Mouse (Mus musculus) heart, embryonic 13.5 days (tissue): ENCODE results near the gene 4930595D18Rik. TPM values are rescaled to one million over a fixed set of nuclear protein-coding genes. Genes with fewer than 3 reads are reported as not detected.

Experiments used
- ATAC-seq: fragments of 200-750 bp; cut with Nextera tagmentation; 2 replicates; pipeline ENCODE4 v1.8.0; 2017; ENCODE audit warnings: moderate TSS enrichment; ENCODE audit not compliant: insufficient number of reproducible peaks, low FRiP score, low TSS enrichment; ENCODE audit errors: extremely low read depth
- H3K27ac ChIP-seq: fragments of 300-500 bp; sonication (generic); replicated peaks from 2 replicates; pipeline ENCODE4 v1.5.1; 2015; ENCODE audit warnings: moderate library complexity, mild to moderate bottlenecking, inconsistent platforms
- H3K27me3 ChIP-seq: fragments of 300-500 bp; sonication (generic); replicated peaks from 2 replicates; pipeline ENCODE4 v1.6.1; 2015; ENCODE audit warnings: mild to moderate bottlenecking, inconsistent platforms
- H3K36me3 ChIP-seq: fragments of 300-500 bp; sonication (generic); 2 replicates; pipeline ENCODE4 v1.6.1; 2015; ENCODE audit warnings: mild to moderate bottlenecking, inconsistent platforms
- H3K4me1 ChIP-seq: fragments of 300-500 bp; sonication (generic); 2 replicates; pipeline ENCODE4 v1.6.1; 2015; ENCODE audit warnings: inconsistent platforms
- H3K4me2 ChIP-seq: fragments of 300-500 bp; sonication (generic); 2 replicates; pipeline ENCODE4 v1.6.1; 2015; ENCODE audit warnings: inconsistent platforms, mild to moderate bottlenecking, moderate library complexity
- H3K4me3 ChIP-seq: fragments of 300-500 bp; sonication (generic); 2 replicates; pipeline ENCODE4 v1.5.1; 2015; ENCODE audit warnings: moderate library complexity, mild to moderate bottlenecking, inconsistent platforms
- H3K9ac ChIP-seq: fragments of 300-500 bp; sonication (generic); 2 replicates; pipeline ENCODE4 v1.6.1; 2015; ENCODE audit warnings: inconsistent platforms, mild to moderate bottlenecking, moderate library complexity
- H3K9me3 ChIP-seq: fragments of 300-500 bp; sonication (generic); 2 replicates; pipeline ENCODE4 v1.6.1; 2016; ENCODE audit warnings: inconsistent platforms
- WGBS: fragments of 180-500 bp; shearing (Covaris S2); methylation state at CpG from one replicate; pipeline ENCODE4 v1.1.7; 2015; ENCODE audit warnings: mixed read lengths; 5-methylcytosine and 5-hydroxymethylcytosine counted together
- polyA plus RNA-seq: library from polyadenylated mRNA; unstranded; fragments of >200 nt; fragmentation: Nextera tagmentation; extraction: Ambion mirVana; gene quantifications from 2 replicates; pipeline ENCODE4 v1.2.1, GENCODE M21; 2015

4930595D18Rik gene
- polyA plus RNA-seq = not detected in 2 replicates

DNA sequence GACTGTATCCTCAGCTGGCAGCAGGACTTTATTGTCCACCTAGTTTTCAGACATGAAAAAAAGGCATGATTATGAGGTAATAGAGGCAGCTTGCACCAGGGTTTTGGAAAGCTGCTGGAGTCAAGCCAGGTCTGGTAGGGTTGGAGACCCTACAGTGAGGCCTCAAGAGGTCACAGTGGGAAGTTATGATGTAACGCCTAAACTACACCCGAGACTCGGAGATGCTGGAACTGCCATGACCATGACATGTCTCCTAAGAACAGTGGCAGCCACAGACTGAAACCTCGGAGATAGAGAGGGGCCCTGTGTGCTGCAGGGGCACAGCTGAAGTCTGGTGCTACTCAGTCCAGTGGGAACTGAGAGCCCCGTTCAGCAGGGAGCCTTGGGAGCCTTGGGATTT lies at the start of gene 4930595D18Rik:
4930595D18Rik (minus strand) TSS at position 16 of the 400 bp plus-strand sequence.
- no peak within 1 kb of the TSS for H3K27ac ChIP-seq
- H3K36me3 ChIP-seq = no peaks in the 10 kb centered on the region
- peaks cover 32% of the 10 kb centered on the region for H3K4me1 ChIP-seq
- WGBS = 39% methylated on average over 5 of the region's 5 CpGs
- no peaks in the 10 kb centered on the region for H3K9me3 ChIP-seq
- H3K4me2 ChIP-seq = no peak within 1 kb of the TSS
- ATAC-seq = no peak
- H3K9ac ChIP-seq = no peak within 1 kb of the TSS
- no peak within 1 kb of the TSS for H3K4me3 ChIP-seq
- H3K27me3 ChIP-seq = no peaks in the 10 kb centered on the region

GRCm38 (mm10) chr12:111233798-111234197 lies 49.5 kb upstream of the 4930595D18Rik start:
- Histone ChIP-seq H3K4me2 (no peak overlapping the region), H3K27ac (no peak overlapping the region)
- 92% methylated on average over 4 of the region's 4 CpGs for WGBS

GRCm38 (mm10) chr12:111230793-111231192 lies 46.5 kb upstream of the 4930595D18Rik start:
- H3K27me3 ChIP-seq = no peaks in the 10 kb centered on the region
- H3K4me1 ChIP-seq = peaks cover 15% of the 10 kb centered on the region
- no peaks in the 10 kb centered on the region for H3K36me3 ChIP-seq
- no peaks in the 10 kb centered on the region for H3K9me3 ChIP-seq
- ATAC-seq = no peak
- no peak overlapping the region for H3K4me3 ChIP-seq
- no peak overlapping the region for H3K9ac ChIP-seq
- no peak overlapping the region for H3K27ac ChIP-seq
- WGBS = 91% methylated on average over 2 of the region's 2 CpGs
- no peak overlapping the region for H3K4me2 ChIP-seq

More at GRCm38 (mm10) chr12:111233798-111234197, 49.5 kb upstream of the 4930595D18Rik start:
- H3K4me1 ChIP-seq = peaks cover 23% of the 10 kb centered on the region
- H3K9me3 ChIP-seq = no peaks in the 10 kb centered on the region
- peaks cover 11% of the 10 kb centered on the region for H3K36me3 ChIP-seq
- H3K9ac ChIP-seq = no peak overlapping the region
- no peak overlapping the region for H3K4me3 ChIP-seq
- ATAC-seq = no peak
- H3K27me3 ChIP-seq = no peaks in the 10 kb centered on the region

DNA sequence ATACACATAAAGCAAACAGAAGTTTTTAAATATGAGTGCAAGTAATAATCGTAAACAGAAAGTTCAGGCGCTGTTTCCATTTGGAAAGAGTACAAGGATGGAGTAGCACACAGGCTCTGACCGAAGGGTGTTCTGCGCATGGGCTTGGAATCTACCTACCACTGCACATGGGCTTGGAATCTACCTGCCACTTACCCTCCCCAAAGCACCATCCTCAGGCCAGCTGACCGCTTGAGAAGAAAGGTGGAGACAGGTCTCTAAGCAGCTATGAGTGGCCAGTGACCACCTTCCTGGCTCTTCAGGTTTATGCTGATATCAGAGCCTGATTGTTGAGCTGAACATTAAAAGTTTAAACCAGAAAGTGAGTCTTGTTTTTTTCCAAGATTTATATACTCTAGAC lies 44.2 kb upstream of the 4930595D18Rik start:
- no peak overlapping the region for H3K27ac ChIP-seq
- ATAC-seq = no peak
- H3K4me1 ChIP-seq = peaks cover 19% of the 10 kb centered on the region
- no peaks in the 10 kb centered on the region for H3K27me3 ChIP-seq
- H3K4me2 ChIP-seq = no peak overlapping the region
- H3K4me3 ChIP-seq = no peak overlapping the region
- H3K36me3 ChIP-seq = no peaks in the 10 kb centered on the region
- WGBS = 84% methylated on average over 5 of the region's 5 CpGs
- H3K9ac ChIP-seq = no peak overlapping the region
- no peaks in the 10 kb centered on the region for H3K9me3 ChIP-seq

- H3K36me3 ChIP-seq = peaks cover 8% of the 10 kb centered on the region
- peaks cover 19% of the 10 kb centered on the region for H3K4me1 ChIP-seq
- ATAC-seq = no peak
- H3K27ac ChIP-seq = no peak overlapping the region
- H3K27me3 ChIP-seq = no peaks in the 10 kb centered on the region
- 72% methylated on average over 4 of the region's 4 CpGs for WGBS
- no peaks in the 10 kb centered on the region for H3K9me3 ChIP-seq
- H3K9ac ChIP-seq = no peak overlapping the region
- no peak overlapping the region for H3K4me3 ChIP-seq
- no peak overlapping the region for H3K4me2 ChIP-seq
These were observed 43.1 kb upstream of the 4930595D18Rik start for GRCm38 (mm10) chr12:111227410-111227809.

GRCm38 (mm10) chr12:111225197-111225780 lies 41.0 kb upstream of the 4930595D18Rik start:
- Histone ChIP-seq H3K9ac (0 out of 2 replicates have a peak overlapping the region, but pooled peaks have one; percentile 4), H3K4me1 (peaks cover 19% of the 10 kb centered on the region), H3K27ac (no peak overlapping the region), H3K4me2 (no peak overlapping the region), H3K27me3 (no peaks in the 10 kb centered on the region), H3K9me3 (peaks cover 9% of the 10 kb centered on the region; the same call in 1 of the 2 replicates), H3K4me3 (no peak overlapping the region), H3K36me3 (peaks cover 29% of the 10 kb centered on the region)
- 58% methylated on average over 10 of the region's 10 CpGs for WGBS
- ATAC-seq = no peak

DNA sequence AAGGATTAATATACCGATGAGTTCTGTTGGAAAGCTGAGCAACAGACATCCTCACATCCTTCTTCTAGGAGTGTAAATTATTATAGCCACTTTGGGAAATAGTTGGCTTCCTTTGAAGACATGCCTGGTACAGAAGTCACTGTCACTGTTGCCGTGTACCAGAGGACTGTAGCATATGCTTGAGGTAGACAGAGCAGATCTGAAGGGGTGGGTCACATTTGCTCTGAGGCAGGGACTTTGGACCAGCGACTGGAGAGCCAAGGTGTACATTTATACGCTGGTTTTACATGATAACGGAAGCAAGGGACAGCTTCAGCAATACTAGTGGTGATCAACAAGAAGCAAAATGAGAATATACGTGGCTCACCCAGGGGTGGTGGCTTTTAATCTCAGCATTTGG lies 34.6 kb upstream of the 4930595D18Rik start:
- 93% methylated on average over 6 of the region's 6 CpGs for WGBS
- H3K27ac ChIP-seq = no peak overlapping the region

DNA sequence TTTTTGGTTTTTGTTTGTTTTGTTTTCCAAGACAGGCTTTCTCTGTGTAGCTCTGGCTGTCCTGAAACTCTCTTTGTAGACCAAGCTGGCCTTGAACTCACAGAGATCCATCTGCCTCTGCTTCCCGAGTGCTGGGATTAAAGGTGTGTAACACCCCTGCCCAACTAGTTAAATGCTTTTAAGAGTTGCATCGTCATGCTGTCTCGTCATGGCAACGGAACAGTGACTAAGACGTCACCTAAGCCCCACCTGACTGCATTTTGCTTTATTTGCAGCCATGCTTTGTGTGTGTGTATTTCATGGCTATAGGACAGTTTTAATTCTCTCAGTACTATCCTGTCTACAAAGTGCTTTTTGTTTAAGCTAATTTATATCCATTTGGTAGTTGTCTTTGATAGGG lies 27.4 kb upstream of the 4930595D18Rik start:
- no peak overlapping the region for H3K4me2 ChIP-seq
- no peak overlapping the region for H3K9ac ChIP-seq
- H3K4me3 ChIP-seq = no peak overlapping the region
- H3K27ac ChIP-seq = no peak overlapping the region
- H3K27me3 ChIP-seq = no peaks in the 10 kb centered on the region
- H3K36me3 ChIP-seq = no peaks in the 10 kb centered on the region
- no peaks in the 10 kb centered on the region for H3K9me3 ChIP-seq
- WGBS = 85% methylated on average over 5 of the region's 5 CpGs
- no peak for ATAC-seq
- H3K4me1 ChIP-seq = peaks cover 10% of the 10 kb centered on the region

More for the DNA sequence above, 34.6 kb upstream of the 4930595D18Rik start:
- no peak overlapping the region for H3K4me2 ChIP-seq
- H3K36me3 ChIP-seq = peaks cover 42% of the 10 kb centered on the region
- ATAC-seq = no peak
- no peak overlapping the region for H3K9ac ChIP-seq
- no peaks in the 10 kb centered on the region for H3K27me3 ChIP-seq
- peaks cover 13% of the 10 kb centered on the region; the same call in 1 of the 2 replicates for H3K9me3 ChIP-seq
- H3K4me1 ChIP-seq = peaks cover under 1% of the 10 kb centered on the region
- no peak overlapping the region for H3K4me3 ChIP-seq

DNA sequence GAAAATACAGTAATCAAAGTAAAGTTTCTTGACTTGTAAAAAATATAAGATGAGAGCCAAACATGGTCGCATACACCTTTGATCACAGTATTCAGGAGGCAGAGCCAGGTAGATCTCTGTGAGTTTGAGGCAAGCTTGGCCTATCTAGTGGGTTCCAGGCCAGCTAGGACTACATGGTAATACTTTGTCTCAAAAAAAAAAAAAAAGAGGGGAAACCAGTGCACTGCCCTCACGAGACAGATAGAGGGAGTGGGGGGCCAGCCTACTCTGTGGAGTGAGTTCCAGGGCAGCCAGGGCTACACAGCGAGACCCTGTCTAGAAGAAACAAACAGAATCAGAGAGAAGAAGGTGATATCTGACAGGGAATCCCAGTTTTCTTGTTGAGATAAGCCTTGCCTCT lies 23.4 kb upstream of the 4930595D18Rik start:
- no peak for ATAC-seq
- H3K27me3 ChIP-seq = no peaks in the 10 kb centered on the region
- peaks cover 3% of the 10 kb centered on the region for H3K4me1 ChIP-seq
- H3K9me3 ChIP-seq = no peaks in the 10 kb centered on the region
- H3K36me3 ChIP-seq = no peaks in the 10 kb centered on the region
- H3K9ac ChIP-seq = no peak overlapping the region
- H3K4me2 ChIP-seq = no peak overlapping the region
- no peak overlapping the region for H3K4me3 ChIP-seq
- 71% methylated on average over 3 of the region's 3 CpGs for WGBS
- H3K27ac ChIP-seq = no peak overlapping the region

- ATAC-seq = no peak
- Histone ChIP-seq H3K9me3 (no peaks in the 10 kb centered on the region), H3K36me3 (no peaks in the 10 kb centered on the region), H3K9ac (no peak overlapping the region), H3K27ac (no peak overlapping the region), H3K4me1 (no peaks in the 10 kb centered on the region), H3K4me2 (no peak overlapping the region), H3K4me3 (no peak overlapping the region), H3K27me3 (no peaks in the 10 kb centered on the region)
- 84% methylated on average over 3 of the region's 3 CpGs for WGBS
These were observed 19.7 kb upstream of the 4930595D18Rik start for GRCm38 (mm10) chr12:111203945-111204344.

DNA sequence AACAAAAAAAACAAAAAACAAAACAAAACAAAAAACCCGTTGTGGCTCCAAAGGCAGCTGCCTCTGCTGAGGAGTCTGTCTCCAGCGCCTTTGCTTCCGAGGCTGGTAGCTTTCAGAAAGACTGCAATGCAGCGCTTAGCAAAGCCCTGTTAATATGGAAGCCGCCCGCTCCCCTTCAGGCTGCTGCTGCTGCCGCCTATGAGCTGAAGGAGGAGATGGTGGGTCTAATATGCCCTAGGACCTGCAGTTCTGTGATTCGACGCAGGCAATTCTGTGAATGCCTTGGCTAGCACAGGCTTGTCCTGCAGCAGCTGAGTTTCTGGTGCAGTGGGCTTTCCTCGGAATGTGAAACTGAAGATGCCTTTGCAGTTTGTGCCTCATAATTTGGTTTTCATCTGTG lies 18.8 kb upstream of the 4930595D18Rik start:
- Histone ChIP-seq H3K4me2 (no peak overlapping the region), H3K9ac (no peak overlapping the region), H3K4me1 (no peaks in the 10 kb centered on the region), H3K27ac (no peak overlapping the region), H3K9me3 (no peaks in the 10 kb centered on the region), H3K36me3 (no peaks in the 10 kb centered on the region), H3K27me3 (no peaks in the 10 kb centered on the region), H3K4me3 (no peak overlapping the region)
- whole genome bisulfite sequencing = 68% methylated on average over 10 of the region's 10 CpGs
- no peak for ATAC-seq

- no peak overlapping the region for H3K27ac ChIP-seq
- no peak overlapping the region for H3K9ac ChIP-seq
- 72% methylated on average over 4 of the region's 4 CpGs for WGBS
- no peaks in the 10 kb centered on the region for H3K36me3 ChIP-seq
- H3K27me3 ChIP-seq = no peaks in the 10 kb centered on the region
- H3K9me3 ChIP-seq = no peaks in the 10 kb centered on the region
- H3K4me3 ChIP-seq = no peak overlapping the region
- ATAC-seq = no peak
- H3K4me1 ChIP-seq = 0 out of 2 replicates have a peak, but pooled peaks cover 11% of the 10 kb centered on the region
- no peak overlapping the region for H3K4me2 ChIP-seq
These were observed 12.3 kb upstream of the 4930595D18Rik start for GRCm38 (mm10) chr12:111196548-111196947.
